Mouse (Mus musculus) erythroblast, embryonic 14.5 days (primary cell): ENCODE measurements around the gene Olfr509.

Source experiments
- GATA1 ChIP-seq: IDR thresholded peaks from 2 replicates; pipeline ENCODE4 v1.6.1; 2012; ENCODE audit warnings: low read length, inconsistent platforms, mixed read lengths
- TAL1 ChIP-seq: IDR thresholded peaks from 3 replicates; pipeline ENCODE4 v1.6.1; 2012; ENCODE audit warnings: low read length, inconsistent platforms, mixed read lengths

DNA sequence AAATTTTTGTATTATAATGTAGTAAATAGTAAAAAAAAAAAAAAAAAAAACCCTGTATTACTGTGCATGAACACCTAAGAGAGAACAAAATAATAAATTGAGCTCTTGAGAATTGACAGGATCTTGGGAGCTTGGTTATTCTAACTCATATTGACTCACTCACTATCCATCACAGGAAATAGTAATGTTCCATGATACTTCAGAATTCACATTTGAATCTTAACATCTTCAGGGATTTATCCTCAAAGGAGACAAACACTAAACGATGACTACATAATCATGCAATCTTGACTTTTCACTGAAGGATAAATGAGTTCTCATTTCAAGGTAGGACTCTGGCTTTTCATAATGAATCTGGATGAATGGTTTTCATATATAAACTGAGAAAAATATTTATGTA, 14.4 kb upstream of the Olfr509 start, which contains the start of gene Olfr510:
- TF ChIP-seq TAL1, result no peak
- TF ChIP-seq GATA1, result no peak
